Comparison of ENCODE assay signal across 20 mouse cellular contexts in genomic region chr12:50640171-50640570, GRCm38 (mm10). TPM values are rescaled to one million over a fixed set of nuclear protein-coding genes. Genes with fewer than 3 reads are reported as not detected.
"Had no signal": no experiment of that assay in that cellular context is flagged by ENCODE, and none has a peak within 500 bp of the region (broad histone marks: within the 10 kb centered on the region; RNA-seq: fewer than 3 reads in every experiment).

No protein-coding gene starts in this region.

- H3K36me3 ChIP-seq: lung, embryonic 15.5 days; midbrain, embryonic 13.5 days; midbrain, embryonic 15.5 days; neural tube, embryonic 12.5 days; stomach, embryonic 15.5 days had no signal

- H3K9ac ChIP-seq: lung, embryonic 15.5 days; midbrain, embryonic 13.5 days; midbrain, embryonic 15.5 days; neural tube, embryonic 12.5 days; stomach, embryonic 15.5 days had no signal

- H3K27ac ChIP-seq: lung, embryonic 15.5 days; macrophage; midbrain, embryonic 13.5 days; midbrain, embryonic 15.5 days; neural tube, embryonic 12.5 days; stomach, embryonic 15.5 days; stomach, postnatal 0 days had no signal

- H3K4me2 ChIP-seq: lung, embryonic 15.5 days; midbrain, embryonic 11.5 days; midbrain, embryonic 13.5 days; midbrain, embryonic 15.5 days; neural tube, embryonic 12.5 days; stomach, embryonic 15.5 days had no signal

- H3K9me3 ChIP-seq: lung, embryonic 15.5 days; megakaryocyte, embryonic 14.5 days; midbrain, embryonic 13.5 days; midbrain, embryonic 15.5 days; neural tube, embryonic 12.5 days; stomach, embryonic 15.5 days had no signal

- H3K4me1 ChIP-seq: lung, embryonic 15.5 days; megakaryocyte, embryonic 14.5 days; midbrain, embryonic 13.5 days; midbrain, embryonic 15.5 days; neural tube, embryonic 12.5 days; stomach, embryonic 15.5 days had no signal

- ATAC-seq: lung, postnatal 0 days; midbrain, embryonic 13.5 days; midbrain, embryonic 15.5 days had no signal

- DNase-seq: lung, adult 2 months; lung, postnatal 14 days; lung, postnatal 36 days; right cerebral cortex, postnatal 14 days; thymus, adult 2 months; thymus, postnatal 25 days; thymus, postnatal 4 days had no signal

- H3K27me3 ChIP-seq: lung, embryonic 15.5 days; megakaryocyte, embryonic 14.5 days; midbrain, embryonic 13.5 days; midbrain, embryonic 15.5 days; neural tube, embryonic 12.5 days; stomach, embryonic 15.5 days had no signal

- H3K4me3 ChIP-seq: lung, embryonic 15.5 days; megakaryocyte, embryonic 14.5 days; midbrain, embryonic 13.5 days; midbrain, embryonic 15.5 days; neural tube, embryonic 12.5 days; stomach, embryonic 15.5 days had no signal

RNA-seq across cellular contexts. Expression of gene Prkd1, which starts 8.7 kb away (rescaled TPM):
- total RNA-seq: megakaryocyte progenitor cell, adult 5-6 weeks; monocyte, adult 5-6 weeks; neutrophil, adult 5-6 weeks had no signal
- polyA plus RNA-seq: macrophage had no signal
